ENCODE assay signal across 8 mouse cellular contexts in the genomic region with DNA sequence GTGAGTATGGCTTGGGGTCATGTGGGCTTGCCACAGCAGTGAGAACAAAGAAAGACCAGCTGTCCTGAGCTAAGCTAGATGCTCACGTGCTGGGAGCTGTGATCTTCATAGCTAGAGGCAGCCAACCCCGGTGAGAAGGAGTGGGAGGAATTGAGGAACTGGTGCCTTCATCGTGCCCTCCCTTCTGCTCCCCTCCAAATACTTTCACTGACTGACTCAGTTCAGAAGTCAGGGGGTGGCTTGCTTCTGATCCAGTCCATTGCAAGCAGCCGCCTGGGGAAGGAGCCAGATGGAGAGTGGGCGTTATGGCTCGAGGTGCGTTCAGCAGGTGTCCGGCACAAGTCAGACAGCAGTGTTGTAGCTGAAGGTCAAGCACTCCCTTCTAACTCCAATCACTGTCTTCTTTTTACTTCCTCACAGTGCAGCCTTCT.
A peak's percentile ranks its signal among the peaks of the same experiment; 100 is the strongest.
DNase-seq lines count a peak whose midpoint lies in the region; ATAC-seq and TF ChIP-seq lines count a peak whose summit lies in the region.
"Had no signal": no experiment of that assay in that cellular context is flagged by ENCODE, and none has a peak within 500 bp of the region (broad histone marks: within the 10 kb centered on the region; RNA-seq: fewer than 3 reads in every experiment).

No protein-coding gene starts in this region.

- peak; percentile 12 for DNase-seq in lung, postnatal 36 days
- no peak for DNase-seq in lung, postnatal 14 days
- DNase-seq in cerebellum, adult 18-20 months = peak; percentile 39 to 48
- DNase-seq in spleen, adult 2 months (ENCODE audit: low read depth in 1 of 2, low spot score in 2 of 2) = peak; percentile 9 to 33
- DNase-seq in midbrain, embryonic 14.5 days = no peak

- H3K4me1 ChIP-seq in spleen, adult 2 months (ENCODE audit: control insufficient read depth, insufficient read depth, insufficient read length) = peaks cover 21% of the 10 kb centered on the region; the same call in 1 of the 2 replicates
- H3K4me1 ChIP-seq in forebrain, embryonic 16.5 days (replicated peaks; ENCODE audit: control insufficient read depth, insufficient read depth, low read length) = no peaks in the 10 kb centered on the region
- H3K4me1 ChIP-seq in midbrain, embryonic 14.5 days (ENCODE audit: control insufficient read depth, insufficient read depth, low read length) = no peaks in the 10 kb centered on the region

- no peak overlapping the region for H3K9ac ChIP-seq in forebrain, embryonic 16.5 days (replicated peaks; ENCODE audit: low read depth, low read length)
- no peak overlapping the region for H3K9ac ChIP-seq in midbrain, embryonic 14.5 days (replicated peaks; ENCODE audit: low read length)

- no peaks in the 10 kb centered on the region for H3K36me3 ChIP-seq in spleen, adult 2 months (ENCODE audit: control insufficient read depth, insufficient read depth, low read length)
- no peaks in the 10 kb centered on the region for H3K36me3 ChIP-seq in forebrain, embryonic 16.5 days (ENCODE audit: control insufficient read depth, insufficient read depth)
- no peaks in the 10 kb centered on the region for H3K36me3 ChIP-seq in midbrain, embryonic 14.5 days (ENCODE audit: control insufficient read depth, insufficient read depth, low read length)

- no peak for TF ChIP-seq POLR2A in spleen, adult 2 months (IDR thresholded peaks at IDR 0.05; ENCODE audit: low read depth, low read length)

- H3K4me2 ChIP-seq in forebrain, embryonic 16.5 days (ENCODE audit: low read length) = no peak overlapping the region
- H3K4me2 ChIP-seq in midbrain, embryonic 14.5 days (ENCODE audit: low read length) = no peak overlapping the region

- TF ChIP-seq CTCF in spleen, adult 2 months (IDR thresholded peaks at IDR 0.05; ENCODE audit: extremely low read depth, insufficient read depth, insufficient read length, insufficient replicate concordance) = no peak

- H3K9me3 ChIP-seq in forebrain, embryonic 16.5 days (ENCODE audit: control insufficient read depth, low read length) = no peaks in the 10 kb centered on the region
- H3K9me3 ChIP-seq in midbrain, embryonic 14.5 days (ENCODE audit: control insufficient read depth, low read length) = no peaks in the 10 kb centered on the region

- WGBS in spleen, adult 2 months = 33% methylated on average over 8 of the region's 8 CpGs
- WGBS in forebrain, embryonic 16.5 days = 84% methylated on average over 8 of the region's 8 CpGs
- 89% methylated on average over 8 of the region's 8 CpGs for WGBS in midbrain, embryonic 14.5 days

- no peaks in the 10 kb centered on the region for H3K27me3 ChIP-seq in spleen, adult 2 months (ENCODE audit: control insufficient read depth, insufficient read depth, low read length)
- H3K27me3 ChIP-seq in forebrain, embryonic 16.5 days (replicated peaks; ENCODE audit: control insufficient read depth, insufficient read depth, low read length) = no peaks in the 10 kb centered on the region
- H3K27me3 ChIP-seq in midbrain, embryonic 14.5 days (ENCODE audit: control insufficient read depth, insufficient read depth, low read length) = no peaks in the 10 kb centered on the region
- H3K27me3 ChIP-seq: Patski had no signal

- H3K4me3 ChIP-seq in spleen, adult 2 months (ENCODE audit: extremely low read depth, insufficient read depth, insufficient read length) = no peak overlapping the region
- no peak overlapping the region for H3K4me3 ChIP-seq in forebrain, embryonic 16.5 days (replicated peaks; ENCODE audit: low read length)
- no peak overlapping the region for H3K4me3 ChIP-seq in midbrain, embryonic 14.5 days (replicated peaks; ENCODE audit: low read depth, low read length)

- peak; percentile 72 for ATAC-seq in granulocyte monocyte progenitor cell, adult 5-6 weeks (replicated peaks; ENCODE audit: poor library complexity, severe bottlenecking)
- no peak for ATAC-seq in forebrain, embryonic 16.5 days
- ATAC-seq in midbrain, embryonic 14.5 days (ENCODE audit: low FRiP score, low TSS enrichment) = no peak
- ATAC-seq: Patski had no signal

- peak overlapping the region; percentile 52; the same call in 1 of the 2 replicates for H3K27ac ChIP-seq in spleen, adult 2 months (ENCODE audit: insufficient read depth, low read length)
- no peak overlapping the region for H3K27ac ChIP-seq in forebrain, embryonic 16.5 days (ENCODE audit: low read length)
- H3K27ac ChIP-seq in midbrain, embryonic 14.5 days (replicated peaks; ENCODE audit: low read depth, low read length) = no peak overlapping the region

Comparison
In these comparisons a context has a peak if more than half of its experiments do, and no peak if none do; other contexts are left out.
1. DNase-seq: peak in lung, postnatal 36 days (single experiment), cerebellum, adult 18-20 months (2 of 2) and spleen, adult 2 months (2 of 2); none in lung, postnatal 14 days (single experiment) and midbrain, embryonic 14.5 days (single experiment).